Mouse (Mus musculus) CD4-positive helper T cell, adult 2 months (primary cell): Measurements from ENCODE around the gene Trpv3.
"Not testable (repeated sequence)": the region's sequence is repeated elsewhere in the genome, so short reads cannot be mapped to it uniquely, and the experiment has no call there.

ENCODE experiments used
- DNase-seq: peaks from one replicate; pipeline ENCODE4 v3.0.0-alpha.2; 2012; ENCODE audit warnings: low read depth, missing footprints, low spot score

The Trpv3 gene

DNA sequence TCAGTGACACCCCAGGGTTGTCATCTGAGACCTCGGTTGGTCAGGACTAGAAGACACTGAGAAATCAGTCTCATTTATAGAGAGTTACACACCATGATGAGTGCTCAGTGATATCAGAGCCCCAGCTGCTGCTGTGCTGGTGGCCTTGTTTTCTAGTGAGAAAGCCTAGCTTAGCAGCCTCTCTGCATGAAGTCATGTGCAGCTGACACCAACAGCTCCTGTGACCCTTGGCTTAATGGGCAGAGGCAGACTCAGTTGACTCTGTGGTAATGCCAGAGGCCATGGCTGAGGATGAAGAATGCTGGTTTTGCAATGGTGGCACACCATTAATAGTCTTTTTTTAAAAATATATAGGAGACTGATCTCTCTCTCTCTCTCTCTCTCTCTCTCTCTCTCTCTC, 22.4 kb downstream of the Trpv3 start:
- no peak for DNase-seq

DNA sequence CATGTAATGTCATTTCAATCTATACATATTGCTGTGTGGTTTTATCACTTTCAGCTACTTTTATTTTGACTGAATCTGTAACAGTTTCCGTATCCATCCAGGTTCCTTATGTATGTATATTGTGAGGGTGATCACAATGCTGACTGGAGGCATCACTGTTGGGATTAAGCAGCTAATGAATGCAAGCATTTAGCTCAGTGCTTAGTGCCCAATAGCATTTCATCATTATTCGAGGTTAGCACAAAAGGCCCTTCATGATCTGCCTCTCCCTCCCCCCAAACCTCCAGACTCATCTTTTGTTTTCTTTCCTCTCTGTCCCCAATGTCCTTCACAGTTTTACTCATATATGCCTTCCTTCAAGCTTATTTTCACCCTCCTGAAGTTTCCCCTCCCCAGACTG, 35.9 kb downstream of the Trpv3 start:
- no peak for DNase-seq

DNA sequence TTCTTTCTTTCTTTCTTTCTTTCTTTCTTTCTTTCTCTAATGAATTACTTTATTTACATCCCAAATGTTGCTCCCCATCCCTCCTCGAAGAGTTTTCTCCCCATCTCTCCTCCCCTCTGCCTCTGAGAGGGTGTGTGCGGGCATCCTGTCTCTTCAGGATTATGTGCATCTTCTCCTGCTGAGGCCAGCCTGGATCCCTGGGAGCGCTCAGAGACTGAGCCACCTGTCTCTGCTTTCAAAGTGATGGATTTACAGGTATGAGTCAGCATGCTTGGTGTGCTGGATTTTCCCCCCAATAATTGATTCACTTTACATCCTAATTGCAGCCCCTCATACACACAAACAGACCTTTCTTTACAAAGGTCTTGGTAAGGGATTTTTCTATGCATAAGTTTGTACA, 48.8 kb downstream of the Trpv3 start:
- no peak for DNase-seq

DNA sequence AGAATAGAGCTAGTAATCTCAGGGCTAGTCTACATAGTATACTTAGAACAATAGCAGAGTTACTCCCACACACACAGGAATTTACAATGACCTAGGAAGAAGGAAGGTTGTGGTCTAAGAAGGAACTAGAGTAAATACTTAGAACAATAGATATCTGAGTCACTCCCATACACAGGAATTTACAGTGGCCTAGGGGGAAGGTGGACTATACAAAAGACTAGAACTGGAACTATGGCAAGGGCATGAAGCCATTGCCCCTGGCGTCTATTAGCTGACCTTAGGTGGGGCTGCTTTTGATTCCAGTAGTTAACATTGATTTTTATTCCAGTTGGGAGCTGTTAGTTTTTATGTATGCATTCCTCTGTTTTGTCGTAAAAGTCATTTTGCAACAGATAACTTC, 51.4 kb downstream of the Trpv3 start:
- not testable (repeated sequence) for DNase-seq

DNA sequence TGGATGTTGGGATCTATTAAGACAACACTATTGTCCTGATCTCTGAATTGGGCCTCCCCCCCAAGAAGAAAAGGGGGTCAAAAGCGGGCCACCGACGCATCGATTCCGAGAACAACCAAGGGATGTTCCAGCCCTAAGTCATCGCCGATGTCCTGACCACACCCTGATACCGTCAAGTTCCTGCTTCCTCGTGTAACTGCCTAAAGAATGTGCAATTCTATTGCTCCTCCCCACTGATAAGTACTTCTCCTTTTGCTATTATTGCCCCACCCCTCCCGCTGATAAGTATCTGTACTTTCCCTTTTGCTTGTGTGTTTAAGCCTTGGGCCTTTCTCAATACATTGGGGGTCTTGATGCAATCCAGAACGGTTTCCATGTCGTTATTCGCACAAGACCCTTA, 53.9 kb downstream of the Trpv3 start:
- not testable (repeated sequence) for DNase-seq

DNA sequence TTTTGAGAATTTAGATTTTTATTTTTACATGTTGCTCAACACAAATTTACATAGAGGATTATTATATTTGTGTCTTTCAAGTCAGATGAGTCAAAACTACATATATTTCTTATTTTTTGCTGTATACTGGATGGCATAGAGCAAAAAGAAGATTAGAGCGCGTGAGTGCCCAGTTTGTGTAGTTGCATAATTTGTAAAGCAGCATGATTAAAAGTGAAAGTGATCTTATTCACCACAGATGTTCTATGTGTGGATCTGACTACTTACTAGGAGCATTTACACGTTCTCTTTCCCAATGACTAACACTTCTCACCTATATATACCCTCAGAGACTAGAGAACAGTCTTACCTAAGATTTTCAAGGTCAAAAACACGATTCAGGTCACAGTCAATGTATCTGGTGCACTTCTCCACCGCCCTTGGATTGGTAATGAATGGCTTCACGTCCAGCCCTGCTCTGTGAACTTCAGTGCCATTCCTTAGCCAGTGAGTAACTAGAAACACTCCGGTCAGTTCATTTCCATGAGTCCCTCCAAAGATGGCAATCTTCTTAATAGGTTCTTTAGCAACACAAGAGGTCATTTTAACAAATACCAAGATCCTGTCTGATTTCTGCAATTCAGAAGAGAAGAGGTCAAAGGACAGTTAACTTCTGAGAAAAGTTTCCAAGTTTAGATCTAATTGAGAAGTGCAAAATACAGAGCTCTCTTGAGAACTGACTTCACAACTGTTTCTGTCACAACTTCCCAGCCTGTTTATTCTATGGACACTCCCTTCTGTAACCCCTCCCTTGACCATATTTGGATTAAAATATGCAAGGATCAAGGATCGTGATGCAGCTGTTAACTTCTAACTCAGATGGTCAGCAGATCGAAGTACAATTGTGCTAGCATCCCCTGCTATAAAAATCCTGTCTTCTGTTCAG, 57.0 kb downstream of the Trpv3 start:
- no peak for DNase-seq

DNA sequence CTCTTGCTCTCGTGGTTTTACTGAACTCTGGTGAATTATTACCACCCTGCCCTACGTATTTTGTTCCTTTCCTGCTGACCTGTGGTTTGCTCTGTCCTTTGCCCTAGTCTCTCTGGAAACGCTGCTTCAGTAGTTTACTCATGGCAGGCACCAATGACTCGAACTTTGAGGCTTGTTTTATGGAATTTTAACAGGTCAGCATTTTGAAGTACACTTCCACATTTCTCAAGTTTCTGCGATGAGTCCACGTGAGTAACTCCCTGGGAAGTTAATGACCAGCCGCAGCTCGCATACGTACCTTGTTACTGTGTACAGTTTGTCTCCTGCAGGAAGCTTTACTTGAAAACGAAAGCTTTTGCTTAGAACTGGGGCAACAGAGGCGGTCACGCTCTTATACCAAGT, 59.3 kb downstream of the Trpv3 start:
- DNase-seq = no peak

DNA sequence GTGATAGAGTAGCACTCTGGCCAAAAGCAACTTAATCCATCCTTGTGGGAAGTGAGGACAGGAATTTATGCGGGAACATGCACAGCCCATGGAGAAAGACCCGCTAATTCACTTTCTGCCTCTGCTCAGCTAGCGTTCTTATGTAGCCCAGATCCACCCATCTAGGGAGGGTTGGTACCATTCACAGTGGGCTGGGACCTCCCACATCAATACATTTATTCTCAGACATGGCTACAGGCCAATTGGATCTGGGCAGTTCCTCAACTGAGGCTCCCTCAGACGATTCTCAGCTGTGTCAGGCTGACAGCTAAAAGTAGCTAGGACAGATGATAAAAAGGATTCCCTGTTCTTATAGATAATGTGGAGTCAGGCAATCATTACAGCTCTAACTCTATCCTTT, 60.2 kb downstream of the Trpv3 start:
- DNase-seq = no peak

DNA sequence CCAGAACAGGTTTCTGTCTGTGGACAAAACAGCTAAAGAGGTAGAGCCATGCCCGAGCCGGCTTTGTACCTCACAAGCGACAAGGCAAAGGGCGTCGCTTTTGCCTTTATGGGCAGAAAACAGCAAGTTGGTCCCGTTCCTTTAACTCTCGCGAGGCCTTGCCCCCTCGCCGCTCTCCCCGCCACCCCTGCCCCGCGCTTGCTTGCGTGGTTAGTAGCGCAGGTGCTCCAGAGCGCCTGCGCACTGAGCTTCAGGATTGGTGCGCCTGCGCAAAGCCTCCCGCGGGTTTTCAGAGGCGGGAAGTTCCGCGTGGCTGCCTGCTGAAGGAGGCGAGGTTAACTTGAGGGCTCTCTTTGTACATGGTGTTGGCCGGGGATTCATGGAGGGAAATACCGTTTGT, 62.3 kb downstream of the Trpv3 start, which contains the start of the genes Aspa, Gm49340 and Spata22:
Gene Aspa, minus strand, starts transcription at position 155 of the 400 bp plus-strand sequence.
Gene Gm49340, plus strand, starts transcription at position 300 of the 400 bp plus-strand sequence.
Gene Spata22, plus strand, starts transcription at position 300 of the 400 bp plus-strand sequence.
- DNase-seq = no peak

DNA sequence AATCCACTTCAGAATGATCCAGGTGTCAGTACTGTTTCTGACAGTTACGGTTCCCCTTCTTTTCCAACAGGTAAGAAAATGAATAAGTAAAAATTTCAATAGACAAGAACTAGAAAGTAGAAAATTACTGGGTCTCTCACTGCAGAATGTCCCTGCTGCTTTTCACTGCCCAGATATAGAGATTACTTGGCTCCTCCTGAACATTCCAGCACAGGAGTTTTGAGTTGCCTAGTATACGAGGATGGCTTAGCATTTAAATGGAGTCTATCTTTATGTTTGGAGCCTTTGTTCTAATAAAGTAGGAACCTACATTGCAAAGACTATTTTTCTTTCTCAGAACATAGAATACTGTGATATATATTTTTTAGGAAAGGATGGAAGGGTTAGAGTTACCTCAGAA, 66.2 kb downstream of the Trpv3 start:
- DNase-seq = no peak

DNA sequence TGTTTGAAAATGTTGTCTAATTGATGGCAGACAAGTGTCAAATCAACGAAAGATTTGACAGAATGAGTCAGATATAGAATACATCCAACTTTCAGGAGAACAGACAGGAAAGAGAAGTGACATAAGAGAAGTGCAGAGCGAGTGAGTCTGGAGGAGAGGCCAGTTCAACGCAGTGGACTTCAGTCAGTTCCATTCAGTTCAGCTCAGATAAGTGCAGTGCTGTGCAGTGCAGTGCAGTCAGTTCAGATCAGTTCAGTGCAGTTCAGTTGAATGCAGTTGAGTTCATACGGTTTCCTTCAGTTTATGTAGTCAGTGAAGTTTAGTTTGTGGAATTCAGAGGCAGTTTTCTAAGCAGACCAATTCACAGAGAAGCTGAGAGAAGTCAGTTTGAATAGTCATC, 69.7 kb downstream of the Trpv3 start:
- no peak for DNase-seq
